Mouse (Mus musculus) kidney, postnatal 4 days (tissue): ENCODE data around the gene Paxip1.

Source experiments
- DNase-seq, 2 experiments: peaks; one replicate each; pipeline ENCODE4 v3.0.0; 2021; ENCODE audit warnings: mixed read lengths in 2 of 2

Paxip1 gene

GRCm38 (mm10) chr5:27719311-27719710, 72.2 kb downstream of the Paxip1 start:
- DNase-seq = no peak

- no peak for DNase-seq
Measured at GRCm38 (mm10) chr5:27717301-27717700, 74.2 kb downstream of the Paxip1 start.

GRCm38 (mm10) chr5:27716026-27716425, 75.5 kb downstream of the Paxip1 start:
- no peak for DNase-seq

- DNase-seq = peak in 1 of 2 experiments; percentile 12
Measured at GRCm38 (mm10) chr5:27714356-27714755, 77.1 kb downstream of the Paxip1 start.

GRCm38 (mm10) chr5:27711461-27712192, 79.9 kb downstream of the Paxip1 start:
- peak in 1 of 2 experiments; percentile 7 for DNase-seq

GRCm38 (mm10) chr5:27708209-27708608, 83.3 kb downstream of the Paxip1 start:
- peak; percentile 27 to 43 for DNase-seq

- DNase-seq = no peak
Measured at GRCm38 (mm10) chr5:27707283-27707682, 84.2 kb downstream of the Paxip1 start.

GRCm38 (mm10) chr5:27706551-27706950, 84.9 kb downstream of the Paxip1 start:
- no peak for DNase-seq

GRCm38 (mm10) chr5:27705020-27705419, 86.5 kb downstream of the Paxip1 start:
- DNase-seq = no peak

- no peak for DNase-seq
Measured at GRCm38 (mm10) chr5:27702482-27702881, 89.0 kb downstream of the Paxip1 start.
